Mouse (Mus musculus) left cerebral cortex, adult 2 months (tissue): ENCODE measurements around the gene Irgc1. TPM values are rescaled to one million over a fixed set of nuclear protein-coding genes. Genes with fewer than 3 reads are reported as not detected.
"Not testable (repeated sequence)": the region's sequence is repeated elsewhere in the genome, so short reads cannot be mapped to it uniquely, and the experiment has no call there.

ENCODE experiments used
- DNase-seq, 2 experiments: peaks; one replicate each; pipeline ENCODE4 v3.0.0; 2021 to 2022; ENCODE audit warnings: low spot score in 2 of 2, mixed read lengths in 1 of 2; ENCODE audit errors: extremely low spot score in 1 of 2
- H3K27ac ChIP-seq: fragments of 200-600 bp; 2 replicates; pipeline ENCODE4 v1.8.1; 2022
- H3K4me3 ChIP-seq: fragments of 200-600 bp; 2 replicates; pipeline ENCODE4 v1.8.1; 2022
- CTCF ChIP-seq: fragments of 200-600 bp; IDR thresholded peaks from 2 replicates; pipeline ENCODE4 v1.8.1; 2022; ENCODE audit warnings: antibody characterized with exemption, mild to moderate bottlenecking, moderate library complexity
- intact Hi-C: fragments of 180-260 bp; cut with DNase I; formaldehyde crosslinking; loops from one replicate; pipeline ENCODE4 v1.15.1; 2025
- total RNA-seq, 2 experiments: library from RNA; stranded (reverse); gene quantifications; 2 replicates each; pipeline ENCODE4 v1.2.3; 2021

The Irgc1 gene
- total RNA-seq, 2 experiments from 2014 or later: 0.77 TPM; not detected in 1

- no peak overlapping the region for H3K27ac ChIP-seq
- peak; percentile 62 to 63 for DNase-seq
- intact Hi-C loops: loop anchor here (1.0 to 2.0 kb wide), 2 partner anchors 42 to 70 kb away; no protein-coding TSS in a partner anchor
- peak; percentile 81 for TF ChIP-seq CTCF
- H3K4me3 ChIP-seq: no peak overlapping the region
These were observed 45.4 kb downstream of the Irgc1 start for GRCm38 (mm10) chr7:24406528-24407344.

GRCm38 (mm10) chr7:24405649-24406048 is 46.4 kb downstream of the Irgc1 start:
- intact Hi-C loops: loop anchor here (2.0 kb wide), 1 partner anchor 41 kb away; no protein-coding TSS in a partner anchor
- no peak for DNase-seq

GRCm38 (mm10) chr7:24402851-24403250 is 49.2 kb downstream of the Irgc1 start:
- intact Hi-C loops: no loop called here
- peak; percentile 47 for TF ChIP-seq CTCF
- H3K27ac ChIP-seq: no peak overlapping the region
- DNase-seq: no peak
- no peak overlapping the region for H3K4me3 ChIP-seq

More at GRCm38 (mm10) chr7:24405649-24406048, 46.4 kb downstream of the Irgc1 start:
- TF ChIP-seq CTCF: no peak
- no peak overlapping the region for H3K4me3 ChIP-seq
- H3K27ac ChIP-seq: no peak overlapping the region

GRCm38 (mm10) chr7:24400489-24400888 is 51.6 kb downstream of the Irgc1 start:
- H3K27ac ChIP-seq, H3K4me3 ChIP-seq, DNase-seq, intact Hi-C loops: not testable (repeated sequence)

GRCm38 (mm10) chr7:24400082-24400452 is 52.0 kb downstream of the Irgc1 start:
- Histone ChIP-seq H3K4me3 (peak overlapping the region; percentile 80), H3K27ac (peak overlapping the region; percentile 96)
- DNase-seq: no peak
- intact Hi-C loops: no loop called here
- TF ChIP-seq CTCF: no peak

- TF ChIP-seq CTCF: no peak
- DNase-seq: peak; percentile 95 to 97
- peak within 1 kb of the TSS; percentile 80 for H3K4me3 ChIP-seq
- intact Hi-C loops: loop anchor here (2.0 kb wide), 1 partner anchor 319 kb away; the partner anchor contains the start of gene Zfp180
- H3K27ac ChIP-seq: peak within 1 kb of the TSS; percentile 96
These were observed 52.6 kb downstream of the Irgc1 start, which contains the start of gene Smg9 for GRCm38 (mm10) chr7:24399256-24400081. TSS of gene Smg9 (plus strand) at chr7:24399619.

GRCm38 (mm10) chr7:24398364-24398913 is 53.7 kb downstream of the Irgc1 start:
- intact Hi-C loops: loop anchor here (2.0 kb wide), 1 partner anchor 318 kb away; the partner anchor contains the start of gene Zfp180

GRCm38 (mm10) chr7:24396832-24397231 is 55.3 kb downstream of the Irgc1 start:
- intact Hi-C loops: no loop called here

More at GRCm38 (mm10) chr7:24398364-24398913, 53.7 kb downstream of the Irgc1 start:
- TF ChIP-seq CTCF: no peak
- Histone ChIP-seq H3K27ac (no peak overlapping the region), H3K4me3 (no peak overlapping the region)
- no peak for DNase-seq

GRCm38 (mm10) chr7:24394475-24395161 is 57.5 kb downstream of the Irgc1 start:
- no peak overlapping the region for H3K27ac ChIP-seq
- intact Hi-C loops: no loop called here
- no peak for DNase-seq
- no peak for TF ChIP-seq CTCF
- H3K4me3 ChIP-seq: no peak overlapping the region

More at GRCm38 (mm10) chr7:24396832-24397231, 55.3 kb downstream of the Irgc1 start:
- no peak overlapping the region for H3K27ac ChIP-seq
- H3K4me3 ChIP-seq: no peak overlapping the region
- no peak for DNase-seq
- no peak for TF ChIP-seq CTCF

- no peak overlapping the region for H3K27ac ChIP-seq
- no peak for DNase-seq
- intact Hi-C loops: no loop called here
- TF ChIP-seq CTCF: no peak
- no peak overlapping the region for H3K4me3 ChIP-seq
These were observed 58.0 kb downstream of the Irgc1 start for GRCm38 (mm10) chr7:24394054-24394453.

- no peak for TF ChIP-seq CTCF
- intact Hi-C loops: no loop called here
- DNase-seq: no peak
- Histone ChIP-seq H3K4me3 (no peak overlapping the region), H3K27ac (no peak overlapping the region)
These were observed 60.4 kb downstream of the Irgc1 start for GRCm38 (mm10) chr7:24391687-24392086.
